Mouse (Mus musculus) hindbrain, embryonic 14.5 days (tissue): ENCODE results near the gene Cntfr. TPM values are rescaled to one million over a fixed set of nuclear protein-coding genes. Genes with fewer than 3 reads are reported as not detected.

Experiments
- ATAC-seq: fragments of 200-750 bp; cut with Nextera tagmentation; 2 replicates; pipeline ENCODE4 v1.8.0; 2017; ENCODE audit warnings: moderate number of reproducible peaks, mild to moderate bottlenecking, moderate TSS enrichment, moderate library complexity; ENCODE audit not compliant: low FRiP score
- DNase-seq: peaks from one replicate; pipeline ENCODE4 v3.0.0-alpha.2; 2015; ENCODE audit warnings: low spot score
- H3K27ac ChIP-seq: fragments of 300-500 bp; sonication (generic); 2 replicates; pipeline ENCODE4 v1.5.1; 2014; ENCODE audit warnings: mild to moderate bottlenecking, moderate library complexity
- H3K27me3 ChIP-seq: fragments of 300-500 bp; sonication (generic); 2 replicates; pipeline ENCODE4 v1.6.1; 2014; ENCODE audit warnings: mild to moderate bottlenecking, low read length, mixed read lengths; ENCODE audit not compliant: control insufficient read depth, insufficient read depth
- H3K36me3 ChIP-seq: fragments of 300-500 bp; sonication (generic); replicated peaks from 2 replicates; pipeline ENCODE4 v1.6.1; 2014; ENCODE audit not compliant: control insufficient read depth, insufficient read depth
- H3K4me1 ChIP-seq: fragments of 300-500 bp; sonication (generic); replicated peaks from 2 replicates; pipeline ENCODE4 v1.6.1; 2014; ENCODE audit warnings: antibody characterized with exemption, low read length, mixed read lengths; ENCODE audit not compliant: control insufficient read depth, insufficient read depth
- H3K4me2 ChIP-seq: fragments of 300-500 bp; sonication (generic); replicated peaks from 2 replicates; pipeline ENCODE4 v1.6.1; 2014; ENCODE audit warnings: mild to moderate bottlenecking, moderate library complexity
- H3K4me3 ChIP-seq: fragments of 300-500 bp; sonication (generic); replicated peaks from 2 replicates; pipeline ENCODE4 v1.5.1; 2014; ENCODE audit warnings: mild to moderate bottlenecking, low read length
- H3K9ac ChIP-seq: fragments of 300-500 bp; sonication (generic); 2 replicates; pipeline ENCODE4 v1.6.1; 2014
- H3K9me3 ChIP-seq: fragments of 300-500 bp; sonication (generic); 2 replicates; pipeline ENCODE4 v1.6.1; 2016; ENCODE audit warnings: low read length; ENCODE audit not compliant: control insufficient read depth
- WGBS: fragments of 180-500 bp; shearing (Covaris S2); extraction: QIAGEN DNeasy Blood & Tissue Kit; methylation state at CpG from one replicate; pipeline ENCODE4 v1.1.7; 2014; 5-methylcytosine and 5-hydroxymethylcytosine counted together
- polyA plus RNA-seq: library from polyadenylated mRNA; unstranded; fragments of >200 nt; fragmentation: Nextera tagmentation; extraction: Ambion mirVana; gene quantifications from 2 replicates; pipeline ENCODE4 v1.2.1, GENCODE M21; 2014

Cntfr gene
- polyA plus RNA-seq, 1 experiment from 2014 or later, result 21.8 TPM

GRCm38 (mm10) chr4:41664533-41664932 is 32.4 kb downstream of the Cntfr start:
- Histone ChIP-seq H3K4me3 (no peak overlapping the region), H3K36me3 (0 out of 2 replicates have a peak, but pooled peaks cover 5% of the 10 kb centered on the region), H3K4me2 (no peak overlapping the region), H3K9me3 (no peaks in the 10 kb centered on the region), H3K27me3 (no peaks in the 10 kb centered on the region), H3K27ac (peak overlapping the region; percentile 8; the same call in 1 of the 2 replicates), H3K9ac (no peak overlapping the region), H3K4me1 (peaks cover 28% of the 10 kb centered on the region)
- 59% methylated on average over 7 of the region's 7 CpGs for WGBS
- DNase-seq (no peak), ATAC-seq (no peak)

DNA sequence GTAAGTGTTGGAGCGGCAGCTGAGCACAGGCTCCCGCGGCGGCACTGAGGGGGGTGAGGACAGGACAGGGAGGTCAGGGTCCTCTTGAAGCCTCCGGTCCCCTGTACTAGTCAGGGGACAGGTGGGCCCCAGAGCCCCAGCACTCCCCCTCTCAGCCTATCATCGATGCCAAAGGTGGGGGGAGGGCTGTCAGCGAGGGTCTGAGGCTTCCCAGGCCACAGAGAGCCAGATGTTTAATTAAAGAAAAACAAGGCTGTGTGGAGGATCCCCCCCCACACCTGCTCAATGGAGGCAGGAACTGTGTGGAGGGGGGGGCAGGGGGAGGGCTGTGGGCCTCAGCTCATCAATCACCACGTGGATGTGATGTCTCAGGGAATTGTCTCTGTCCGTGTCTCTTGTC is 33.3 kb downstream of the Cntfr start:
- peak overlapping the region; percentile 33; the same call in 1 of the 2 replicates for H3K27ac ChIP-seq
- 17% methylated on average over 9 of the region's 9 CpGs for WGBS
- 0 out of 2 replicates have a peak, but pooled peaks cover 5% of the 10 kb centered on the region for H3K36me3 ChIP-seq
- H3K27me3 ChIP-seq, result no peaks in the 10 kb centered on the region
- ATAC-seq (no peak), DNase-seq (no peak)
- H3K9ac ChIP-seq, result peak overlapping the region; percentile 16; the same call in 1 of the 2 replicates
- H3K4me2 ChIP-seq, result no peak overlapping the region
- H3K9me3 ChIP-seq, result no peaks in the 10 kb centered on the region
- no peak overlapping the region for H3K4me3 ChIP-seq
- peaks cover 36% of the 10 kb centered on the region for H3K4me1 ChIP-seq

DNA sequence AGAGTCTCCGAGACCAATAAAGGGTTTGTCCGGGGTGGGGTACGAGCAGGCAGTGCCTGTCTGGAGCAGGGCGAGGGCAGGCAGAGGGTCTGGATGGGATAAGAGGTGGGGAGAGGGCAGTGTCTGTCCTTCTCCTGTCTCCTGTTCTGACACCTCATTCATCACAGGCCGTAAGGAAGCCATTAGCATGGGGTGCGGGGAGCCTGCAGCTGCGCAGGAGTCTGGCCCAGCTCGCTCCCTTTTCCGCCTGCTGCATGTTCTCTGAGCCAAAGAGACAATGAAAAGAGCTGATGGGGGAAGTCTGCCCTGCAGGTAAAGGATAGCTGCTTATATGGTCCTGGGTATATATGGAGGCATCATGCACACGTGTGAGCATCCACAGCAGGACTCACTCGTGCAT is 34.2 kb downstream of the Cntfr start:
- DNase-seq, result no peak
- Histone ChIP-seq H3K27me3 (no peaks in the 10 kb centered on the region), H3K4me3 (no peak overlapping the region), H3K9me3 (no peaks in the 10 kb centered on the region), H3K36me3 (peaks cover 12% of the 10 kb centered on the region; the same call in 1 of the 2 replicates), H3K4me1 (peaks cover 36% of the 10 kb centered on the region), H3K27ac (peak overlapping the region; percentile 33), H3K9ac (no peak overlapping the region), H3K4me2 (no peak overlapping the region)
- 62% methylated on average over 11 of the region's 11 CpGs for WGBS
- ATAC-seq, result no peak

DNA sequence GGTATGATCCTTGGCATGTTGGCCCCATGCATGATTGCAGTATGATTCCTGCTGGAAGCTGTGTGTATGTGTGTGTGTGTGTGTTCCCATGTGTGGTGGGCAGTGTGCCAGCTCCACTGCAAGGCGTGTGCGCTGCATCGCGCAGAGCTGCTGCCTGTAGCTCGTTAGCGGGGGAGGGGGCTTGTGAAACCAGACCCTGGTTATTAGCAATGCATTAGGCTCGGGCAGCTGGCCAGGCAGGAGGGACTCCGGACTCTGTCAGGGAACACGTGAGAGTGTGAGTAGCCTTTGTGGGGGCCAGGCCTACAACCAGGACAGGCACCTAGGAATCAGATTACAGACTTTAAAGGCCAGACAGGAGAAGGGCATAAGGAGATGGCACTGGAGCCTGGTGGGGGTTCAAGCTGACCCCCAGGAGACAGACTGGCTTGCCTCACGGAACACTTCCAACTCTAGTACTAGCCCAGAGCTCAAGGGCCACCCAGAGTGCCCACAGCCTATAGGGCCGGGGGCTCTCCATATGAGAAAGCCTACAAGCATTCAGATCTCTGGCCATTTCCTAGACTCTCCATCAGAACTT is 35.9 kb downstream of the Cntfr start:
- peaks cover 20% of the 10 kb centered on the region; the same call in 1 of the 2 replicates for H3K36me3 ChIP-seq
- H3K27me3 ChIP-seq, result no peaks in the 10 kb centered on the region
- H3K4me1 ChIP-seq, result peaks cover 36% of the 10 kb centered on the region
- DNase-seq (peak; percentile 56), ATAC-seq (no peak)
- H3K9me3 ChIP-seq, result no peaks in the 10 kb centered on the region
- H3K4me3 ChIP-seq, result no peak overlapping the region
- H3K9ac ChIP-seq, result no peak overlapping the region
- H3K4me2 ChIP-seq, result no peak overlapping the region
- 14% methylated on average over 11 of the region's 11 CpGs for WGBS
- H3K27ac ChIP-seq, result peak overlapping the region; percentile 22; the same call in 1 of the 2 replicates

DNA sequence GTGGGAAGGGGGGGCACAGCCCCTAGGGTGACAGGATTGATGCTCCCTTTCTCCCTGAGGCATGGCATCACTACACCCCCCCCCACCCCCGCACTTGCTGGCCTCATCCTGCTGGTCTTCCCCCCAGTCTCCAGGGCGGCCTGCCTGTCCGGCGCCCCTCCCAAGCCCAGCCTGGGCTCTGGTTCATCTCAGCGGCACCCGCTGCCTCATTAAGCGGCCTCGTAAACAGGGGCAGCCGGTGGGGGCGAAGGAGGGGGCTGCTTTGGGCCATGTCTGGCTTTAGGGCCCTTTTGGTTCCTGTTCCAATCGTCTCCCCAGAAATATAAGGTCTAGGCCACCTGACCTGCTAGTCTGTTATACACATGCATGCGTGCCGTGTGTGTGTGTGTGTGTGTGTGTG is 37.3 kb downstream of the Cntfr start:
- Histone ChIP-seq H3K9ac (no peak overlapping the region), H3K27ac (no peak overlapping the region)

DNA sequence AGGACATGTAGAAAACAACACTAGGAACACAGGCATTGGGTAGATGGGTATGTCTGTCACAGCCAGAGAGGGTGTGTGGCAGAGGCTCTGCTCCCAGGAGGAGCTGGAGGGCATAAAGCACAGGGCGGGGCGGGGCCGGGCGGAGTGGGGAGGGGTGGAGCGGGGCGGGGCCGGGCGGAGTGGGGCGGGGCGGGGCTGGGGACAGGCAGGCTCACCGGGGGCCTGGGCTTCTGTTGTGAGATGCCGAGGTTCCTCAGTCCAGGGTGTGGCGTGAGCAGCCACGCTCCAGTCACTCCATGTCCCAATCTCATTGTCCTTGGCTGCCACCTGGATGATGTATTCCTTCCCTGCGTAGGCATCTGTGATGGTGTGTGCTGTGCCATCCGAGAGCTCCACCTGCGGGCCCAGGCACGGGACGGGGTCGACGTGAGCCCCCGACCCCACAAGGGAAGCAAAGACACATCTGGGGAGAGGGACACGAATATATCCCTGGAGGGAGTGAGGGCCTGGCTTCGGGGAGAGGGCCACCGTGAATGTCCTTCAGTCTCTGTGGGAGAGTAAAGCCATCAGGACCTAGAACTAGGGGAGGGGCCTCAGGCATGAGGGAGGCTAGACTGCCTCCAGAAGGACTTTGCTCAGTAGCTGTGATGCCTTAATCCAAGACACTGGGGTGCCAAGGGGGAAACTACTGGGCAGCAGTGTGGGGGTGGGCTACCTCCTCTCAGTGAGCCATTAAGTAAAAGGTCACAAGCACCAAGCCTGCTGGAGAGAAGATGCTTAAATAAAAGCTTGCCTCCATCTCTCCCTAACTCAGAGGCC is 38.1 kb downstream of the Cntfr start:
- ATAC-seq (0 out of 2 replicates have a peak, but pooled peaks have one; percentile 6), DNase-seq (no peak)
- H3K27me3 ChIP-seq, result no peaks in the 10 kb centered on the region
- no peak overlapping the region for H3K27ac ChIP-seq
- H3K9ac ChIP-seq, result no peak overlapping the region
- peaks cover 18% of the 10 kb centered on the region; the same call in 1 of the 2 replicates for H3K36me3 ChIP-seq
- peaks cover 20% of the 10 kb centered on the region for H3K4me1 ChIP-seq
- no peaks in the 10 kb centered on the region for H3K9me3 ChIP-seq
- no peak overlapping the region for H3K4me3 ChIP-seq
- no peak overlapping the region for H3K4me2 ChIP-seq
- 19% methylated on average over 18 of the region's 25 CpGs for WGBS

More for the DNA sequence above, 37.3 kb downstream of the Cntfr start:
- Histone ChIP-seq H3K4me3 (no peak overlapping the region), H3K4me1 (peaks cover 28% of the 10 kb centered on the region), H3K9me3 (no peaks in the 10 kb centered on the region), H3K27me3 (no peaks in the 10 kb centered on the region), H3K36me3 (peaks cover 20% of the 10 kb centered on the region; the same call in 1 of the 2 replicates), H3K4me2 (no peak overlapping the region)
- ATAC-seq, result no peak
- WGBS, result 41% methylated on average over 13 of the region's 13 CpGs
- DNase-seq, result no peak

- Histone ChIP-seq H3K27ac (no peak overlapping the region), H3K36me3 (peaks cover 15% of the 10 kb centered on the region; the same call in 1 of the 2 replicates), H3K9ac (no peak overlapping the region), H3K4me2 (no peak overlapping the region), H3K9me3 (no peaks in the 10 kb centered on the region), H3K4me3 (no peak overlapping the region), H3K4me1 (peaks cover 10% of the 10 kb centered on the region; the same call in 1 of the 2 replicates), H3K27me3 (no peaks in the 10 kb centered on the region)
- no peak for DNase-seq
- WGBS, result 85% methylated on average over 2 of the region's 2 CpGs
- ATAC-seq, result no peak
These were observed 41.4 kb downstream of the Cntfr start for GRCm38 (mm10) chr4:41655525-41655924.

- ATAC-seq, result peak; percentile 25; the same call in 1 of the 2 replicates
These were observed 42.7 kb downstream of the Cntfr start for GRCm38 (mm10) chr4:41654217-41654616.

GRCm38 (mm10) chr4:41653730-41654129 is 43.2 kb downstream of the Cntfr start:
- no peak overlapping the region for H3K27ac ChIP-seq
- no peaks in the 10 kb centered on the region for H3K9me3 ChIP-seq
- 60% methylated on average over 6 of the region's 6 CpGs for WGBS
- no peaks in the 10 kb centered on the region for H3K4me1 ChIP-seq
- peaks cover 15% of the 10 kb centered on the region; the same call in 1 of the 2 replicates for H3K36me3 ChIP-seq
- DNase-seq (no peak), ATAC-seq (no peak)
- no peaks in the 10 kb centered on the region for H3K27me3 ChIP-seq
- no peak overlapping the region for H3K9ac ChIP-seq
- H3K4me3 ChIP-seq, result no peak overlapping the region
- no peak overlapping the region for H3K4me2 ChIP-seq

More at GRCm38 (mm10) chr4:41654217-41654616, 42.7 kb downstream of the Cntfr start:
- Histone ChIP-seq H3K4me2 (no peak overlapping the region), H3K9ac (no peak overlapping the region), H3K9me3 (no peaks in the 10 kb centered on the region), H3K27ac (no peak overlapping the region), H3K27me3 (no peaks in the 10 kb centered on the region), H3K4me3 (no peak overlapping the region), H3K36me3 (peaks cover 15% of the 10 kb centered on the region; the same call in 1 of the 2 replicates), H3K4me1 (peaks cover 5% of the 10 kb centered on the region; the same call in 1 of the 2 replicates)
- peak; percentile 63 for DNase-seq
- 13% methylated on average over 7 of the region's 7 CpGs for WGBS
